Mouse (Mus musculus) embryonic facial prominence, embryonic 11.5 days (tissue): ENCODE data around the gene St6galnac5. TPM values are rescaled to one million over a fixed set of nuclear protein-coding genes. Genes with fewer than 3 reads are reported as not detected.

Experiments
- ATAC-seq: fragments of 200-750 bp; cut with Nextera tagmentation; replicated peaks from 2 replicates; pipeline ENCODE4 v1.8.0; 2017; ENCODE audit warnings: low read depth; ENCODE audit not compliant: insufficient number of reproducible peaks, low FRiP score, low TSS enrichment
- DNase-seq: peaks from one replicate; pipeline ENCODE4 v3.0.0-alpha.2; 2015; ENCODE audit warnings: low spot score
- H3K27ac ChIP-seq: fragments of 300-500 bp; sonication (generic); replicated peaks from 2 replicates; pipeline ENCODE4 v1.5.1; 2014; ENCODE audit warnings: mild to moderate bottlenecking, low read depth, low read length, control low read depth
- H3K27me3 ChIP-seq: fragments of 300-500 bp; sonication (generic); 2 replicates; pipeline ENCODE4 v1.6.1; 2014; ENCODE audit warnings: mild to moderate bottlenecking, low read length, moderate library complexity, mixed read lengths; ENCODE audit not compliant: control insufficient read depth, insufficient read depth
- H3K36me3 ChIP-seq: fragments of 300-500 bp; sonication (generic); replicated peaks from 2 replicates; pipeline ENCODE4 v1.6.1; 2014; ENCODE audit warnings: low read depth, mild to moderate bottlenecking, low read length, moderate library complexity, mixed read lengths; ENCODE audit not compliant: control insufficient read depth, insufficient read depth
- H3K4me1 ChIP-seq: fragments of 300-500 bp; sonication (generic); 2 replicates; pipeline ENCODE4 v1.6.1; 2014; ENCODE audit warnings: low read length, mixed read lengths; ENCODE audit not compliant: control insufficient read depth, insufficient read depth
- H3K4me2 ChIP-seq: fragments of 300-500 bp; sonication (generic); 2 replicates; pipeline ENCODE4 v1.6.1; 2014; ENCODE audit warnings: low read depth, mild to moderate bottlenecking, control low read depth, low read length, moderate library complexity
- H3K4me3 ChIP-seq: fragments of 300-500 bp; sonication (generic); 2 replicates; pipeline ENCODE4 v1.5.1; 2014; ENCODE audit warnings: low read depth, low read length, control low read depth
- H3K9ac ChIP-seq: fragments of 300-500 bp; sonication (generic); replicated peaks from 2 replicates; pipeline ENCODE4 v1.6.1; 2014; ENCODE audit warnings: mild to moderate bottlenecking, control low read depth, low read length
- H3K9me3 ChIP-seq: fragments of 300-500 bp; sonication (generic); replicated peaks from 2 replicates; pipeline ENCODE4 v1.6.1; 2016; ENCODE audit warnings: mild to moderate bottlenecking, low read length, inconsistent platforms, mixed read lengths; ENCODE audit not compliant: control insufficient read depth
- WGBS: fragments of 180-500 bp; shearing (Covaris S2); extraction: QIAGEN DNeasy Blood & Tissue Kit; methylation state at CpG from one replicate; pipeline ENCODE4 v1.1.7; 2014; 5-methylcytosine and 5-hydroxymethylcytosine counted together
- polyA plus RNA-seq: library from polyadenylated mRNA; unstranded; fragments of >200 nt; fragmentation: Nextera tagmentation; extraction: Ambion mirVana; gene quantifications from 2 replicates; pipeline ENCODE4 v1.2.1, GENCODE M21; 2014

Gene St6galnac5
- polyA plus RNA-seq, 1 experiment from 2014 or later, result 1.3 TPM

- Histone ChIP-seq H3K4me3 (no peak overlapping the region), H3K9ac (no peak overlapping the region), H3K27ac (no peak overlapping the region), H3K27me3 (no peaks in the 10 kb centered on the region), H3K9me3 (no peaks in the 10 kb centered on the region), H3K4me1 (no peaks in the 10 kb centered on the region), H3K4me2 (no peak overlapping the region), H3K36me3 (no peaks in the 10 kb centered on the region)
- 34% methylated on average over 12 of the region's 12 CpGs for WGBS
- ATAC-seq (no peak), DNase-seq (peak; percentile 4)
Observed at GRCm38 (mm10) chr3:152855006-152855614, 126.9 kb downstream of the St6galnac5 start.

GRCm38 (mm10) chr3:152843925-152844324 lies 138.1 kb downstream of the St6galnac5 start:
- DNase-seq (no peak), ATAC-seq (no peak)
- Histone ChIP-seq H3K4me1 (no peaks in the 10 kb centered on the region), H3K9me3 (no peaks in the 10 kb centered on the region), H3K27me3 (no peaks in the 10 kb centered on the region), H3K27ac (no peak overlapping the region), H3K4me3 (no peak overlapping the region), H3K4me2 (no peak overlapping the region), H3K36me3 (no peaks in the 10 kb centered on the region), H3K9ac (no peak overlapping the region)

GRCm38 (mm10) chr3:152842648-152843047 lies 139.4 kb downstream of the St6galnac5 start:
- no peaks in the 10 kb centered on the region for H3K36me3 ChIP-seq
- H3K4me2 ChIP-seq, result no peak overlapping the region
- no peaks in the 10 kb centered on the region for H3K27me3 ChIP-seq
- DNase-seq, result no peak
- ATAC-seq, result no peak
- no peak overlapping the region for H3K9ac ChIP-seq
- H3K27ac ChIP-seq, result no peak overlapping the region
- H3K9me3 ChIP-seq, result no peaks in the 10 kb centered on the region
- H3K4me3 ChIP-seq, result no peak overlapping the region
- no peaks in the 10 kb centered on the region for H3K4me1 ChIP-seq
- 83% methylated on average over 3 of the region's 3 CpGs for WGBS

- Histone ChIP-seq H3K9ac (no peak overlapping the region), H3K27me3 (no peaks in the 10 kb centered on the region), H3K36me3 (no peaks in the 10 kb centered on the region), H3K4me1 (no peaks in the 10 kb centered on the region), H3K27ac (no peak overlapping the region), H3K4me3 (no peak overlapping the region), H3K9me3 (no peaks in the 10 kb centered on the region), H3K4me2 (no peak overlapping the region)
- DNase-seq, result no peak
- 80% methylated on average over 6 of the region's 6 CpGs for WGBS
- ATAC-seq, result no peak
Observed at GRCm38 (mm10) chr3:152841264-152841663, 140.8 kb downstream of the St6galnac5 start.

- Histone ChIP-seq H3K4me3 (no peak overlapping the region), H3K36me3 (no peaks in the 10 kb centered on the region), H3K9ac (no peak overlapping the region), H3K27ac (no peak overlapping the region), H3K9me3 (no peaks in the 10 kb centered on the region), H3K4me2 (no peak overlapping the region), H3K27me3 (no peaks in the 10 kb centered on the region), H3K4me1 (no peaks in the 10 kb centered on the region)
- ATAC-seq, result no peak
- WGBS, result 88% methylated on average over 1 of the region's 1 CpGs
- DNase-seq, result no peak
Observed at GRCm38 (mm10) chr3:152837938-152838337, 144.1 kb downstream of the St6galnac5 start.

- H3K36me3 ChIP-seq, result no peaks in the 10 kb centered on the region
- DNase-seq, result no peak
- no peak overlapping the region for H3K9ac ChIP-seq
- H3K27me3 ChIP-seq, result no peaks in the 10 kb centered on the region
- H3K4me3 ChIP-seq, result no peak overlapping the region
- 69% methylated on average over 2 of the region's 2 CpGs for WGBS
- ATAC-seq, result no peak
- no peaks in the 10 kb centered on the region for H3K9me3 ChIP-seq
- no peak overlapping the region for H3K4me2 ChIP-seq
- H3K27ac ChIP-seq, result no peak overlapping the region
- no peaks in the 10 kb centered on the region for H3K4me1 ChIP-seq
Observed at GRCm38 (mm10) chr3:152837407-152837806, 144.6 kb downstream of the St6galnac5 start.

- H3K36me3 ChIP-seq, result no peaks in the 10 kb centered on the region
- no peak overlapping the region for H3K27ac ChIP-seq
- H3K27me3 ChIP-seq, result no peaks in the 10 kb centered on the region
- no peak overlapping the region for H3K9ac ChIP-seq
- no peaks in the 10 kb centered on the region for H3K4me1 ChIP-seq
- no peak for ATAC-seq
- no peaks in the 10 kb centered on the region for H3K9me3 ChIP-seq
- WGBS, result 88% methylated on average over 4 of the region's 4 CpGs
- no peak overlapping the region for H3K4me2 ChIP-seq
- no peak for DNase-seq
- H3K4me3 ChIP-seq, result no peak overlapping the region
Observed at GRCm38 (mm10) chr3:152832436-152832835, 149.6 kb downstream of the St6galnac5 start.

GRCm38 (mm10) chr3:152831974-152832373 lies 150.1 kb downstream of the St6galnac5 start:
- Histone ChIP-seq H3K9me3 (no peaks in the 10 kb centered on the region), H3K36me3 (no peaks in the 10 kb centered on the region), H3K9ac (no peak overlapping the region), H3K27ac (no peak overlapping the region), H3K27me3 (no peaks in the 10 kb centered on the region), H3K4me3 (no peak overlapping the region), H3K4me2 (no peak overlapping the region), H3K4me1 (no peaks in the 10 kb centered on the region)
- ATAC-seq, result no peak
- no peak for DNase-seq
- 89% methylated on average over 9 of the region's 9 CpGs for WGBS
